8 mouse cellular contexts compared by ENCODE assay signal in genomic region chr11:119047261-119048132, GRCm38 (mm10). TPM values are rescaled to one million over a fixed set of nuclear protein-coding genes. Genes with fewer than 3 reads are reported as not detected.
A peak's percentile ranks its signal among the peaks of the same experiment; 100 is the strongest.
DNase-seq lines count a peak whose midpoint lies in the region; ATAC-seq lines count a peak whose summit lies in the region.

No protein-coding gene starts in this region.

- peaks cover 29% of the 10 kb centered on the region for H3K4me1 ChIP-seq in kidney, embryonic 14.5 days (ENCODE audit: control insufficient read depth, insufficient read depth, low read length)
- peaks cover 50% of the 10 kb centered on the region for H3K4me1 ChIP-seq in hindbrain, embryonic 13.5 days (replicated peaks)
- peaks cover 31% of the 10 kb centered on the region for H3K4me1 ChIP-seq in midbrain, embryonic 11.5 days (ENCODE audit: control insufficient read depth, insufficient read depth, low read length)

- peak; percentile 16; the same call in 1 of the 2 replicates for ATAC-seq in kidney, embryonic 14.5 days (ENCODE audit: low FRiP score, low TSS enrichment)
- ATAC-seq in hindbrain, embryonic 13.5 days (ENCODE audit: low FRiP score), result no peak
- no peak for ATAC-seq in midbrain, embryonic 11.5 days (ENCODE audit: low FRiP score)
- ATAC-seq in megakaryocyte progenitor cell, adult 5-6 weeks (replicated peaks; ENCODE audit: poor library complexity), result no peak

- no peaks in the 10 kb centered on the region for H3K9me3 ChIP-seq in kidney, embryonic 14.5 days (ENCODE audit: control insufficient read depth, low read length)
- no peaks in the 10 kb centered on the region for H3K9me3 ChIP-seq in hindbrain, embryonic 13.5 days
- no peaks in the 10 kb centered on the region for H3K9me3 ChIP-seq in midbrain, embryonic 11.5 days (ENCODE audit: control insufficient read depth, low read length)

- H3K4me2 ChIP-seq in kidney, embryonic 14.5 days (replicated peaks; ENCODE audit: low read depth, low read length), result peak overlapping the region; percentile 53
- H3K4me2 ChIP-seq in hindbrain, embryonic 13.5 days, result peak overlapping the region; percentile 64
- peak overlapping the region; percentile 49 for H3K4me2 ChIP-seq in midbrain, embryonic 11.5 days

- H3K36me3 ChIP-seq in kidney, embryonic 14.5 days (ENCODE audit: control insufficient read depth, insufficient read depth, low read length), result no peaks in the 10 kb centered on the region
- no peaks in the 10 kb centered on the region for H3K36me3 ChIP-seq in hindbrain, embryonic 13.5 days
- no peaks in the 10 kb centered on the region for H3K36me3 ChIP-seq in midbrain, embryonic 11.5 days (ENCODE audit: control insufficient read depth, insufficient read depth, low read length)

- peak overlapping the region; percentile 30 for H3K4me3 ChIP-seq in kidney, embryonic 14.5 days (ENCODE audit: low read length)
- peak overlapping the region; percentile 39 for H3K4me3 ChIP-seq in hindbrain, embryonic 13.5 days
- H3K4me3 ChIP-seq in midbrain, embryonic 11.5 days (ENCODE audit: low read depth, low read length), result peak overlapping the region; percentile 25; the same call in 1 of the 2 replicates

- H3K27ac ChIP-seq in kidney, embryonic 14.5 days (ENCODE audit: low read depth, low read length), result no peak overlapping the region
- no peak overlapping the region for H3K27ac ChIP-seq in hindbrain, embryonic 13.5 days
- H3K27ac ChIP-seq in midbrain, embryonic 11.5 days (ENCODE audit: low read depth, low read length), result no peak overlapping the region

- 0 out of 2 replicates have a peak overlapping the region, but pooled peaks have one; percentile 18 for H3K9ac ChIP-seq in kidney, embryonic 14.5 days (ENCODE audit: low read depth, low read length)
- peak overlapping the region; percentile 63; the same call in 1 of the 2 replicates for H3K9ac ChIP-seq in hindbrain, embryonic 13.5 days
- H3K9ac ChIP-seq in midbrain, embryonic 11.5 days (ENCODE audit: low read length), result no peak overlapping the region

- WGBS in kidney, embryonic 14.5 days, result 1% methylated on average over 42 of the region's 43 CpGs
- under 1% methylated on average over 43 of the region's 43 CpGs for WGBS in hindbrain, embryonic 13.5 days
- under 1% methylated on average over 43 of the region's 43 CpGs for WGBS in midbrain, embryonic 11.5 days

- no peak for DNase-seq in kidney, adult 11 months
- DNase-seq in embryo, embryonic 10 days (ENCODE audit: low spot score), result peak; percentile 71
- DNase-seq in midbrain, embryonic 11.5 days (ENCODE audit: low spot score, missing footprints), result peak; percentile 92
- no peak for DNase-seq in layer of hippocampus, adult 8-10 months (ENCODE audit: low spot score in 2 of 2)
- DNase-seq in adipocyte (ENCODE audit: low spot score), result no peak

- H3K27me3 ChIP-seq in kidney, embryonic 14.5 days (ENCODE audit: control insufficient read depth, insufficient read depth, low read length), result peaks cover 98% of the 10 kb centered on the region
- H3K27me3 ChIP-seq in hindbrain, embryonic 13.5 days, result peaks cover 100% of the 10 kb centered on the region
- peaks cover 98% of the 10 kb centered on the region for H3K27me3 ChIP-seq in midbrain, embryonic 11.5 days (ENCODE audit: control insufficient read depth, insufficient read depth, low read length)

RNA-seq across cellular contexts. Expression of gene Cbx8, which starts 6.7 kb away (rescaled TPM):
- polyA plus RNA-seq in kidney, embryonic 14.5 days (2014; fragmentation: Nextera tagmentation; extraction: Ambion mirVana), result 7.8 and 10.9 TPM in 2 replicates
- 10.0 and 11.1 TPM in 2 replicates for polyA plus RNA-seq in hindbrain, embryonic 13.5 days (2015; fragmentation: Nextera tagmentation; extraction: Ambion mirVana)
- polyA plus RNA-seq in midbrain, embryonic 11.5 days (2014; fragmentation: Nextera tagmentation; extraction: Ambion mirVana), result 11.3 and 11.9 TPM in 2 replicates
- total RNA-seq in megakaryocyte progenitor cell, adult 5-6 weeks (2015), result 1.9 and 2.1 TPM in 2 replicates
- 2.7 and 3.6 TPM in 2 replicates for total RNA-seq in megakaryocyte progenitor cell, adult 5-6 weeks (2017)
- 10 to 100 TPM in 2 of 4 experiments, 1 to 10 TPM in 2; 6.9 to 11.9 (median 9.6) TPM for total RNA-seq in layer of hippocampus, adult 8-10 months (2022)

RNA-seq across cellular contexts. Expression of gene Cbx2, which starts 24.7 kb away (rescaled TPM):
- 19.9 and 38.2 TPM in 2 replicates for polyA plus RNA-seq in kidney, embryonic 14.5 days (2014; fragmentation: Nextera tagmentation; extraction: Ambion mirVana)
- polyA plus RNA-seq in hindbrain, embryonic 13.5 days (2015; fragmentation: Nextera tagmentation; extraction: Ambion mirVana), result 20.3 and 24.2 TPM in 2 replicates
- 66.7 and 70.5 TPM in 2 replicates for polyA plus RNA-seq in midbrain, embryonic 11.5 days (2014; fragmentation: Nextera tagmentation; extraction: Ambion mirVana)
- 1.8 and 2.8 TPM in 2 replicates for total RNA-seq in megakaryocyte progenitor cell, adult 5-6 weeks (2015)
- 3.0 and 3.2 TPM in 2 replicates for total RNA-seq in megakaryocyte progenitor cell, adult 5-6 weeks (2017)
- 1 to 10 TPM; 1.7 to 3.9 (median 2.4) TPM for total RNA-seq in layer of hippocampus, adult 8-10 months (2022)

RNA-seq across cellular contexts. Expression of gene Cbx4, which starts 38.5 kb away (rescaled TPM):
- 4.9 and 8.3 TPM in 2 replicates for polyA plus RNA-seq in kidney, embryonic 14.5 days (2014; fragmentation: Nextera tagmentation; extraction: Ambion mirVana)
- polyA plus RNA-seq in hindbrain, embryonic 13.5 days (2015; fragmentation: Nextera tagmentation; extraction: Ambion mirVana), result 14.1 and 15.8 TPM in 2 replicates
- 6.3 and 7.0 TPM in 2 replicates for polyA plus RNA-seq in midbrain, embryonic 11.5 days (2014; fragmentation: Nextera tagmentation; extraction: Ambion mirVana)
- total RNA-seq in megakaryocyte progenitor cell, adult 5-6 weeks (2015), result 19.9 and 21.5 TPM in 2 replicates
- total RNA-seq in megakaryocyte progenitor cell, adult 5-6 weeks (2017), result 24.8 and 25.4 TPM in 2 replicates
- total RNA-seq in layer of hippocampus, adult 8-10 months (2022), result 10 to 100 TPM; 40.7 to 47.2 (median 44.0) TPM

RNA-seq across cellular contexts. Expression of gene Enpp7, which starts 59.5 kb away (rescaled TPM):
- not detected in 2 replicates for polyA plus RNA-seq in kidney, embryonic 14.5 days (2014; fragmentation: Nextera tagmentation; extraction: Ambion mirVana)
- not detected in 2 replicates for polyA plus RNA-seq in hindbrain, embryonic 13.5 days (2015; fragmentation: Nextera tagmentation; extraction: Ambion mirVana)
- not detected in 2 replicates for polyA plus RNA-seq in midbrain, embryonic 11.5 days (2014; fragmentation: Nextera tagmentation; extraction: Ambion mirVana)
- total RNA-seq in megakaryocyte progenitor cell, adult 5-6 weeks (2015), result not detected in 2 replicates
- not detected in 2 replicates for total RNA-seq in megakaryocyte progenitor cell, adult 5-6 weeks (2017)
- total RNA-seq in layer of hippocampus, adult 8-10 months (2022), result not detected

Comparison
In these comparisons a context has a peak if more than half of its experiments do, and no peak if none do; other contexts are left out.
1. DNase-seq: peak in embryo, embryonic 10 days (single experiment) and midbrain, embryonic 11.5 days (single experiment); none in kidney, adult 11 months (single experiment), layer of hippocampus, adult 8-10 months (0 of 2) and adipocyte (single experiment).
2. Peak in every context shown above with its lines, with median percentiles within 50 percentile points of each other: H3K4me2 ChIP-seq and H3K4me3 ChIP-seq.